Mouse (Mus musculus) lung, postnatal 10 days (tissue): ENCODE measurements around the gene Mettl25.

Source experiments
- DNase-seq: peaks from one replicate; pipeline ENCODE4 v3.0.0; 2021

The Mettl25 gene

GRCm38 (mm10) chr10:105840928-105841888 lies at the start of gene Mettl25, which contains the start of gene Ccdc59:
Gene Mettl25 (minus strand): TSS chr10:105841380.
Gene Ccdc59 (plus strand): TSS chr10:105841067.
- DNase-seq, result peak; percentile 98

GRCm38 (mm10) chr10:105867312-105867711 lies 26.1 kb upstream of the Mettl25 start:
- DNase-seq, result no peak

- no peak for DNase-seq
These were observed 10.0 kb upstream of the Mettl25 start for GRCm38 (mm10) chr10:105851136-105851535.

- DNase-seq, result no peak
These were observed 9.1 kb upstream of the Mettl25 start for GRCm38 (mm10) chr10:105850286-105850685.

GRCm38 (mm10) chr10:105842574-105842973 lies 1.4 kb upstream of the Mettl25 start:
- DNase-seq, result no peak

GRCm38 (mm10) chr10:105834627-105835228 lies 6.5 kb downstream of the Mettl25 start:
- DNase-seq, result peak; percentile 49

GRCm38 (mm10) chr10:105806259-105807010 lies 34.7 kb downstream of the Mettl25 start:
- DNase-seq, result peak; percentile 17

- DNase-seq, result no peak
These were observed 37.7 kb downstream of the Mettl25 start for GRCm38 (mm10) chr10:105803461-105803860.

GRCm38 (mm10) chr10:105802132-105802531 lies 39.0 kb downstream of the Mettl25 start:
- no peak for DNase-seq

- DNase-seq, result no peak
These were observed 40.0 kb downstream of the Mettl25 start for GRCm38 (mm10) chr10:105801147-105801546.

- DNase-seq, result peak; percentile 63
These were observed 43.8 kb downstream of the Mettl25 start for GRCm38 (mm10) chr10:105797250-105797924.

GRCm38 (mm10) chr10:105793776-105794552 lies 47.2 kb downstream of the Mettl25 start:
- peak; percentile 34 for DNase-seq

GRCm38 (mm10) chr10:105788744-105789486 lies 52.3 kb downstream of the Mettl25 start:
- no peak for DNase-seq

GRCm38 (mm10) chr10:105783766-105784165 lies 57.4 kb downstream of the Mettl25 start:
- DNase-seq, result peak; percentile 77

GRCm38 (mm10) chr10:105774382-105774781 lies 66.8 kb downstream of the Mettl25 start:
- DNase-seq, result peak; percentile 79

- no peak for DNase-seq
These were observed 68.3 kb downstream of the Mettl25 start for GRCm38 (mm10) chr10:105772821-105773302.

GRCm38 (mm10) chr10:105763959-105764358 lies 77.2 kb downstream of the Mettl25 start:
- no peak for DNase-seq

GRCm38 (mm10) chr10:105760460-105760859 lies 80.7 kb downstream of the Mettl25 start:
- no peak for DNase-seq

- DNase-seq, result no peak
These were observed 81.1 kb downstream of the Mettl25 start for GRCm38 (mm10) chr10:105760046-105760445.

- no peak for DNase-seq
These were observed 87.2 kb downstream of the Mettl25 start for GRCm38 (mm10) chr10:105753831-105754605.
